Comparison of ENCODE assay signal across 11 mouse cellular contexts in the genomic region with DNA sequence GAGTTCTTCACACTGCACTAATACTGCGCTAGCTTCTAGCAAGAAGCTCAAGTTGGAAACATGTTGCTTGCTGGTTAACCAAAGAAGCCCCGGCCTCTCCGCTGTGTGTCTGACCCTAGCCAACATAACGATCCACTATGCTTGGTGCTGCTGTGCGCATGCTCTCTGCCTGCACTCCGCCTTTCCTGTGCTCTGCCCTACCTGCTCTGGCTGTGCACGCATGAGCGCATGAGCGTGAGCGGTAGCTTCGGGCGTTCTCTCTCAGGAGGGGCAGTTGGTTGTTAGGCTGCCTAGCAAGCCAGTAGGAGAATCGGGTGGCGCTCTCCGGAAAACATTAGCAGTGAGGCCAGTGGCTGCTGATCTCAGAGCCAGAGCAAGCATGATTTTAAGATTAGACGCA. TPM values are rescaled to one million over a fixed set of nuclear protein-coding genes. Genes with fewer than 3 reads are reported as not detected.
DNase-seq lines count a peak whose midpoint lies in the region; ATAC-seq and TF ChIP-seq lines count a peak whose summit lies in the region.
"Had no signal": no experiment of that assay in that cellular context is flagged by ENCODE, and none has a peak within 500 bp of the region (broad histone marks: within the 10 kb centered on the region; RNA-seq: fewer than 3 reads in every experiment).

No protein-coding gene starts in this region.

- ATAC-seq in forebrain, postnatal 0 days = 0 out of 2 replicates have a peak, but pooled peaks have one; percentile 34
- no peak for ATAC-seq in forebrain, embryonic 16.5 days
- ATAC-seq in midbrain, embryonic 16.5 days = no peak

- H3K36me3 ChIP-seq in forebrain, postnatal 0 days (ENCODE audit: insufficient read depth) = no peaks in the 10 kb centered on the region
- no peaks in the 10 kb centered on the region for H3K36me3 ChIP-seq in forebrain, embryonic 16.5 days (ENCODE audit: control insufficient read depth, insufficient read depth)
- no peaks in the 10 kb centered on the region for H3K36me3 ChIP-seq in midbrain, embryonic 16.5 days (ENCODE audit: control insufficient read depth, insufficient read depth, low read length)
- H3K36me3 ChIP-seq: G1E; neural tube, embryonic 12.5 days had no signal

- intact Hi-C loops in gastrocnemius, postnatal 36 days (cut with DNase I) = no loop called here

- no peak for TF ChIP-seq CTCF in forebrain, postnatal 0 days (IDR thresholded peaks at IDR 0.05; ENCODE audit: low read depth)

- H3K4me2 ChIP-seq in forebrain, postnatal 0 days (ENCODE audit: low read depth) = no peak overlapping the region
- H3K4me2 ChIP-seq in forebrain, embryonic 16.5 days (ENCODE audit: low read length) = no peak overlapping the region; the same call in 1 of the 2 replicates
- H3K4me2 ChIP-seq in midbrain, embryonic 16.5 days (ENCODE audit: low read length) = no peak overlapping the region; the same call in 1 of the 2 replicates
- H3K4me2 ChIP-seq: neural tube, embryonic 12.5 days had no signal

- H3K27ac ChIP-seq in forebrain, postnatal 0 days (ENCODE audit: low read depth, low read length) = no peak overlapping the region
- H3K27ac ChIP-seq in forebrain, embryonic 16.5 days (ENCODE audit: low read length) = no peak overlapping the region
- no peak overlapping the region for H3K27ac ChIP-seq in midbrain, embryonic 16.5 days (ENCODE audit: low read length)
- H3K27ac ChIP-seq: neural tube, embryonic 12.5 days had no signal

- H3K4me3 ChIP-seq in forebrain, postnatal 0 days (ENCODE audit: low read depth, low read length) = no peak overlapping the region
- H3K4me3 ChIP-seq in forebrain, embryonic 16.5 days (replicated peaks; ENCODE audit: low read length) = no peak overlapping the region
- H3K4me3 ChIP-seq in midbrain, embryonic 16.5 days (ENCODE audit: low read depth, low read length) = no peak overlapping the region
- H3K4me3 ChIP-seq: neural tube, embryonic 12.5 days had no signal

- no peaks in the 10 kb centered on the region for H3K4me1 ChIP-seq in forebrain, postnatal 0 days (ENCODE audit: insufficient read depth)
- no peaks in the 10 kb centered on the region; the same call in 1 of the 2 replicates for H3K4me1 ChIP-seq in forebrain, embryonic 16.5 days (replicated peaks; ENCODE audit: control insufficient read depth, insufficient read depth, low read length)
- H3K4me1 ChIP-seq in midbrain, embryonic 16.5 days (ENCODE audit: control insufficient read depth, insufficient read depth, low read length) = peaks cover 2% of the 10 kb centered on the region
- H3K4me1 ChIP-seq: neural tube, embryonic 12.5 days had no signal

- whole genome bisulfite sequencing in forebrain, postnatal 0 days = 71% methylated on average over 16 of the region's 16 CpGs
- WGBS in forebrain, embryonic 16.5 days = 65% methylated on average over 16 of the region's 16 CpGs
- WGBS in midbrain, embryonic 16.5 days = 69% methylated on average over 16 of the region's 16 CpGs

- H3K9me3 ChIP-seq in forebrain, postnatal 0 days (ENCODE audit: low read length) = no peaks in the 10 kb centered on the region
- H3K9me3 ChIP-seq in forebrain, embryonic 16.5 days (ENCODE audit: control insufficient read depth, low read length) = no peaks in the 10 kb centered on the region
- H3K9me3 ChIP-seq in midbrain, embryonic 16.5 days (replicated peaks; ENCODE audit: control insufficient read depth, low read length, poor library complexity, severe bottlenecking) = no peaks in the 10 kb centered on the region
- H3K9me3 ChIP-seq: G1E; neural tube, embryonic 12.5 days had no signal

- no peaks in the 10 kb centered on the region; the same call in 1 of the 2 replicates for H3K27me3 ChIP-seq in forebrain, postnatal 0 days (ENCODE audit: insufficient read depth, low read length)
- H3K27me3 ChIP-seq in forebrain, embryonic 16.5 days (replicated peaks; ENCODE audit: control insufficient read depth, insufficient read depth, low read length) = no peaks in the 10 kb centered on the region
- H3K27me3 ChIP-seq in midbrain, embryonic 16.5 days (ENCODE audit: control insufficient read depth, insufficient read depth, low read depth, low read length) = no peaks in the 10 kb centered on the region
- H3K27me3 ChIP-seq: neural tube, embryonic 12.5 days had no signal

- DNase-seq in forebrain, postnatal 0 days = no peak
- DNase-seq in thymus, postnatal 0 days (ENCODE audit: low spot score) = peak; percentile 4
- DNase-seq in thymus, postnatal 36 days = no peak
- peak; percentile 77 to 93 for DNase-seq in kidney, postnatal 25 days
- peak; percentile 70 for DNase-seq in yolk sac, embryonic 10.5 days (ENCODE audit: low spot score)
- no peak for DNase-seq in gastrocnemius, postnatal 36 days

- H3K9ac ChIP-seq in forebrain, postnatal 0 days = no peak overlapping the region
- H3K9ac ChIP-seq in forebrain, embryonic 16.5 days (replicated peaks; ENCODE audit: low read depth, low read length) = no peak overlapping the region
- no peak overlapping the region for H3K9ac ChIP-seq in midbrain, embryonic 16.5 days (ENCODE audit: low read depth, low read length)
- H3K9ac ChIP-seq: neural tube, embryonic 12.5 days had no signal

RNA-seq across cellular contexts. Expression of gene Yeats4, which starts 5.5 kb away (rescaled TPM):
- 90.9 and 92.3 TPM in 2 replicates for total RNA-seq in forebrain, postnatal 0 days (2014; rRNA removed)
- 96.8 and 104 TPM in 2 replicates for polyA plus RNA-seq in forebrain, postnatal 0 days (2015; fragmentation: Nextera tagmentation; extraction: Ambion mirVana)
- polyA plus RNA-seq in forebrain, embryonic 16.5 days (2015; fragmentation: Nextera tagmentation; extraction: Ambion mirVana) = 95.7 and 97.1 TPM in 2 replicates
- polyA plus RNA-seq in thymus, postnatal 0 days (2015; fragmentation: Nextera tagmentation; extraction: Ambion mirVana) = 89.8 and 97.7 TPM in 2 replicates
- 10 to 100 TPM; 12.8 to 14.8 TPM for total RNA-seq in gastrocnemius, postnatal 36 days (2021)
- 104 and 113 TPM in 2 replicates for polyA plus RNA-seq in midbrain, embryonic 16.5 days (2015; fragmentation: Nextera tagmentation; extraction: Ambion mirVana)

RNA-seq across cellular contexts. Expression of gene 9530003J23Rik, which starts 8.7 kb away (rescaled TPM):
- not detected in 2 replicates for total RNA-seq in forebrain, postnatal 0 days (2014; rRNA removed)
- polyA plus RNA-seq in forebrain, postnatal 0 days (2015; fragmentation: Nextera tagmentation; extraction: Ambion mirVana) = 0.13 and 0.21 TPM in 2 replicates
- polyA plus RNA-seq in forebrain, embryonic 16.5 days (2015; fragmentation: Nextera tagmentation; extraction: Ambion mirVana) = not detected in 2 replicates
- not detected in 2 replicates for polyA plus RNA-seq in thymus, postnatal 0 days (2015; fragmentation: Nextera tagmentation; extraction: Ambion mirVana)
- total RNA-seq in gastrocnemius, postnatal 36 days (2021) = not detected
- polyA plus RNA-seq in midbrain, embryonic 16.5 days (2015; fragmentation: Nextera tagmentation; extraction: Ambion mirVana) = not detected in 2 replicates
- polyA plus RNA-seq: cortical plate, adult 2 months; G1E; neural tube, embryonic 12.5 days had no signal

RNA-seq across cellular contexts. Expression of gene Lyz2, which starts 52.3 kb away (rescaled TPM):
- total RNA-seq in forebrain, postnatal 0 days (2014; rRNA removed) = 10.2 and 14.2 TPM in 2 replicates
- polyA plus RNA-seq in forebrain, postnatal 0 days (2015; fragmentation: Nextera tagmentation; extraction: Ambion mirVana) = 25.6 and 29.5 TPM in 2 replicates
- polyA plus RNA-seq in forebrain, embryonic 16.5 days (2015; fragmentation: Nextera tagmentation; extraction: Ambion mirVana) = 12.2 and 16.5 TPM in 2 replicates
- polyA plus RNA-seq in thymus, postnatal 0 days (2015; fragmentation: Nextera tagmentation; extraction: Ambion mirVana) = 102 and 114 TPM in 2 replicates
- 10 to 100 TPM; 32.0 to 47.2 TPM for total RNA-seq in gastrocnemius, postnatal 36 days (2021)
- 13.4 and 16.8 TPM in 2 replicates for polyA plus RNA-seq in midbrain, embryonic 16.5 days (2015; fragmentation: Nextera tagmentation; extraction: Ambion mirVana)

Comparison
In these comparisons a context has a peak if more than half of its experiments do, and no peak if none do; other contexts are left out.
1. DNase-seq: peak in thymus, postnatal 0 days (single experiment), kidney, postnatal 25 days (2 of 2) and yolk sac, embryonic 10.5 days (single experiment); none in forebrain, postnatal 0 days (single experiment), thymus, postnatal 36 days (0 of 2) and gastrocnemius, postnatal 36 days (0 of 2).